Mouse (Mus musculus) cerebellum, adult 2 months (tissue): Measurements from ENCODE around the gene Eif3l.

ENCODE experiments used
- CTCF ChIP-seq: fragments of 200-500 bp; IDR thresholded peaks from 2 replicates; pipeline ENCODE4 v1.5.1; 2011; ENCODE audit warnings: low read depth, mild to moderate bottlenecking, control low read depth, low read length, moderate library complexity, borderline replicate concordance; ENCODE audit not compliant: insufficient read depth
- POLR2A ChIP-seq: fragments of 200-500 bp; IDR thresholded peaks from 2 replicates; pipeline ENCODE4 v1.6.1; 2011; ENCODE audit warnings: low read length, control low read depth, borderline replicate concordance; ENCODE audit not compliant: insufficient read depth

GRCm38 (mm10) chr15:79071117-79072039 lies 3.6 kb upstream of the Eif3l start:
- no peak for TF ChIP-seq POLR2A
- TF ChIP-seq CTCF: peak; percentile 76
